ENCODE assay signal across 8 mouse cellular contexts in the genomic region with DNA sequence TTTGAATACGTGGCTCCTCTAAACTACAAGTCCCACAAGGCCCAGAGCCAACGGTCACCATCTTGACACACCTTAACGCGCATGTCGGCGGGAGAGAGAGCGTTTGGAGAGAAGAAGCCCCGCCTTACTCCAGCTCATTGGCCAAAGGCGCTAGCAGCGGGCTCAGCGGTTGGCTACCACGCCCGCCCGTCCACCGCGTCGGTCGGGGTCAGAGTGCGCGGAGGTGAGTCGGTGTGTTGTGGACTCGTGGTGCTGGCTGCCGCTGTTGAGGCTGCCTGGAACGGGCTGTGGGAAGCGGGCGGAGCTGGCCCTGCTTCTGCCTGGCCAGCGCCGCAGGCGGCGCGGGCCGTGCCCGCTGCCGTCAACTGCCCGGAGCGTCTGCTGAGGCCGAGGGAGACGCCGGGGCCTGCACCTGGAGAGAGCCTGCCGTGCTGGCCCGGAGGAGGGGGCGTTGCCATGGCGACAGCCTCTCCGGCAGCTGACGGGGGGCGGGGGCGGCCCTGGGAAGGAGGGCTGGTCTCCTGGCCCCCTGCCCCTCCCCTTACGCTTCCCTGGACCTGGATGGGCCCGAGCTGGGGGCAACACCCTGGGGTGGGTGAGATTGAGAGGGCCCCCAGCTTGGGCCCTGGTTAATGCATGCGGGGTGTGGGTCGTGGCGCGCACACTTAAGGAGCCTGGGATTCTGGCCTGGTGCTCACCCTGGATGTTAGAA. TPM values are rescaled to one million over a fixed set of nuclear protein-coding genes. Genes with fewer than 3 reads are reported as not detected.
DNase-seq lines count a peak whose midpoint lies in the region; ATAC-seq and TF ChIP-seq lines count a peak whose summit lies in the region.

TSS of gene Eri3 (plus strand) at position 226 of the 712 bp plus-strand sequence.

- TF ChIP-seq CTCF in lung, adult 2 months (IDR thresholded peaks at IDR 0.05; ENCODE audit: insufficient read depth, low read length), result no peak

- H3K4me1 ChIP-seq in ES-E14 (ENCODE audit: control insufficient read depth in 2 of 2, insufficient read depth in 2 of 2, low read length in 2 of 2, poor library complexity in 1 of 2), result no peaks in the 10 kb centered on the region
- H3K4me1 ChIP-seq in forebrain, embryonic 15.5 days, result peaks cover 16% of the 10 kb centered on the region
- H3K4me1 ChIP-seq in lung, adult 2 months (ENCODE audit: control insufficient read depth, insufficient read depth, low read length), result peaks cover 4% of the 10 kb centered on the region

- H3K9ac ChIP-seq in ES-E14 (ENCODE audit: insufficient read depth, low read depth, low read length, poor library complexity, severe bottlenecking), result peak within 1 kb of the TSS; percentile 85
- H3K9ac ChIP-seq in forebrain, embryonic 15.5 days (replicated peaks), result peak within 1 kb of the TSS; percentile 75

- ATAC-seq in forebrain, embryonic 15.5 days (replicated peaks), result peak; percentile 99
- ATAC-seq in neutrophil, adult 5-6 weeks (ENCODE audit: extremely low read depth, insufficient number of reproducible peaks, low FRiP score, poor library complexity, severe bottlenecking), result peak; percentile 99

- H3K27ac ChIP-seq in ES-E14 (ENCODE audit: insufficient read depth, low read depth, low read length, poor library complexity, severe bottlenecking), result peak within 1 kb of the TSS; percentile 54; the same call in 1 of the 2 replicates
- peak within 1 kb of the TSS; percentile 78 for H3K27ac ChIP-seq in forebrain, embryonic 15.5 days (replicated peaks)

- TF ChIP-seq POLR2A in lung, adult 2 months (IDR thresholded peaks at IDR 0.05; ENCODE audit: borderline replicate concordance, extremely low read depth, low read depth, low read length), result peak; percentile 71; the same call in 1 of the 2 replicates

- intact Hi-C loops in heart, postnatal 25 days (cut with DNase I), result no loop called here

- WGBS in forebrain, embryonic 15.5 days, result under 1% methylated on average over 51 of the region's 53 CpGs
- under 1% methylated on average over 53 of the region's 53 CpGs for WGBS in lung, adult 2 months

- peak within 1 kb of the TSS; percentile 65 for H3K4me2 ChIP-seq in forebrain, embryonic 15.5 days (replicated peaks)

- H3K36me3 ChIP-seq in ES-E14 (ENCODE audit: control insufficient read depth, insufficient read depth, low read length, poor library complexity, severe bottlenecking), result no peaks in the 10 kb centered on the region
- H3K36me3 ChIP-seq in forebrain, embryonic 15.5 days, result no peaks in the 10 kb centered on the region

- H3K4me3 ChIP-seq in ES-E14 (ENCODE audit: insufficient read depth in 1 of 2, low read depth in 1 of 2, low read length in 2 of 2, poor library complexity in 1 of 2, severe bottlenecking in 1 of 2), result peak within 1 kb of the TSS; percentile 89 to 94
- H3K4me3 ChIP-seq in forebrain, embryonic 15.5 days, result peak within 1 kb of the TSS; percentile 66
- peak within 1 kb of the TSS; percentile 75 for H3K4me3 ChIP-seq in lung, adult 2 months (replicated peaks; ENCODE audit: extremely low read depth, low read depth, low read length)

- in situ Hi-C loops in ES-E14 (cut with MboI; ENCODE audit: low sequenced_read_pairs in 2 of 2, unreplicated experiment in 2 of 2), result no loop called here

- DNase-seq in ES-E14 (ENCODE audit: low read depth, low spot score), result peak; percentile 97
- DNase-seq in cerebellum, adult 11-12 months, result peak; percentile 98
- DNase-seq in heart, postnatal 25 days (ENCODE audit: low spot score), result peak; percentile 97
- peak; percentile 99 for DNase-seq in layer of hippocampus, adult 18-20 months (ENCODE audit: low spot score in 2 of 2)
- DNase-seq in lung, adult 2 months, result peak; percentile 98
- peak; percentile 96 for DNase-seq in thymus, adult 18-20 months

- H3K9me3 ChIP-seq in ES-E14 (ENCODE audit: control insufficient read depth, insufficient read depth, low read depth, low read length), result no peaks in the 10 kb centered on the region
- no peaks in the 10 kb centered on the region for H3K9me3 ChIP-seq in forebrain, embryonic 15.5 days

- no peaks in the 10 kb centered on the region for H3K27me3 ChIP-seq in forebrain, embryonic 15.5 days

TF ChIP-seq in ES-E14, 5 proteins besides CTCF, POLR2A, EP300 and RAD21:
- TF ChIP-seq MAFK (IDR thresholded peaks at IDR 0.05; ENCODE audit: insufficient read depth, low read depth, low read length) (no peak), HCFC1 (IDR thresholded peaks at IDR 0.05; ENCODE audit: borderline replicate concordance, insufficient read depth, low read length) (peak; percentile 96), ZC3H11A (IDR thresholded peaks at IDR 0.05; ENCODE audit: borderline replicate concordance, low read depth, low read length) (no peak), ZNF384 (IDR thresholded peaks at IDR 0.05; ENCODE audit: low read depth, low read length) (no peak), CHD2 (IDR thresholded peaks at IDR 0.05; ENCODE audit: low read depth, low read length) (peak; percentile 89)

RNA-seq across cellular contexts. Expression of gene Eri3, which starts in this region (rescaled TPM):
- total RNA-seq in ES-E14 (2012; rRNA removed), result 36.0 and 45.6 TPM in 2 replicates
- polyA plus RNA-seq in forebrain, embryonic 15.5 days (2015; fragmentation: Nextera tagmentation; extraction: Ambion mirVana), result 255 and 270 TPM in 2 replicates
- 10 to 100 TPM; 67.7 to 88.3 TPM for total RNA-seq in heart, postnatal 25 days (2021)
- 100 to 1,000 TPM; 200 to 214 TPM for total RNA-seq in layer of hippocampus, adult 18-20 months (2021)
- 74.3 and 82.4 TPM in 2 replicates for polyA plus RNA-seq in lung, adult 2 months (2012; rRNA removed)
- total RNA-seq in neutrophil, adult 5-6 weeks (2017), result 19.3 and 27.0 TPM in 2 replicates

Comparison
In these comparisons a context has a peak if more than half of its experiments do, and no peak if none do; other contexts are left out.
1. Peak in every context shown above with its lines: DNase-seq, ATAC-seq, H3K4me3 ChIP-seq and H3K27ac ChIP-seq.